Mouse (Mus musculus): ENCODE data around the gene Alox5. TPM values are rescaled to one million over a fixed set of nuclear protein-coding genes. Genes with fewer than 3 reads are reported as not detected.
"Not testable (repeated sequence)": the region's sequence is repeated elsewhere in the genome, so short reads cannot be mapped to it uniquely, and the experiment has no call there.

Alox5 gene
- total RNA-seq (2012; rRNA removed) (not detected in 2 replicates), total RNA-seq (2014; rRNA removed) (not detected in 2 replicates), polyA plus RNA-seq (2012; ENCODE audit: insufficient read length, low read depth) (not detected in 2 replicates)

DNA sequence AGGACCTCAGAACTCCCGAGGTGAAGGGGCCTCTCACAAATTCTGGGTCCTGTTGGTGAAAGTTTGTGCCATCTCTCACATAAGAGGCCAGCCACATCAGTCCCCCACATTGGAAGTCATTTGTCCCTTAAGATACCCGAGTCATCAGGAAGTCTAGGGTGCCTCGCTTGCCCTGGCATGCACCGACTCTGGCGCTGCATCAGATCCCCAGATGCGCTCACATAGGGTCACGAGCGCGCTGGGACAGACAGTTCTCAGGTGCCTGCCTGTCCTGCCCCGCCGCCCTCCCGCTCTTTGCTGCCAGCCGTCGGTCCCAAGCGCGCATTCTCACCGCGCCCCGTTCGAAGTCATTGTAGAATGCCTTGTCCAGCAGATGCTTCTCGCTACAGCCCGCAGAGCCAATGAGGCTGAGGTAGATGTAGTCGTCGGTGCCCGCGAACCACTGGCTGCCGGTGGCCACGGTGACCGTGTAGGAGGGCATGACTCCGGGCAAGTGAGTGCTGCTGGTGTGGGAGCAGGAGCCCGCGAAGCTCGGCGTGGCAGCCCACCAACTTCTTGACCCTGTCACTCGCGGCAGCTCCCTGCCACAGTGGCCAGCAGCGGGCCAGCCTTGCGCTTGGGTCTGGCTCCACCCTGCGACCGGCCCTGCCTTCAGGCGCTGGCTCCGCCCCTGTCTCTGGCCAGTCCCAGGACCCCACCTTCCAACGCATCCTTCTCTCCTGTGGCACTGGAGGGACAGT, at the start of gene Alox5:
Gene Alox5, minus strand, starts transcription at position 635 of the 740 bp plus-strand sequence.
- no peak for DNase-seq (ENCODE audit: extremely low read depth)
- no peak within 1 kb of the TSS for H3K27ac ChIP-seq (ENCODE audit: insufficient read depth, low read depth)
- dilution Hi-C loops (cut with MboI; ENCODE audit: extremely low pct_ligation_motif_present, extremely low pct_unique_long_range_greater_than_20kb, low sequenced_read_pairs): no loop called here

DNA sequence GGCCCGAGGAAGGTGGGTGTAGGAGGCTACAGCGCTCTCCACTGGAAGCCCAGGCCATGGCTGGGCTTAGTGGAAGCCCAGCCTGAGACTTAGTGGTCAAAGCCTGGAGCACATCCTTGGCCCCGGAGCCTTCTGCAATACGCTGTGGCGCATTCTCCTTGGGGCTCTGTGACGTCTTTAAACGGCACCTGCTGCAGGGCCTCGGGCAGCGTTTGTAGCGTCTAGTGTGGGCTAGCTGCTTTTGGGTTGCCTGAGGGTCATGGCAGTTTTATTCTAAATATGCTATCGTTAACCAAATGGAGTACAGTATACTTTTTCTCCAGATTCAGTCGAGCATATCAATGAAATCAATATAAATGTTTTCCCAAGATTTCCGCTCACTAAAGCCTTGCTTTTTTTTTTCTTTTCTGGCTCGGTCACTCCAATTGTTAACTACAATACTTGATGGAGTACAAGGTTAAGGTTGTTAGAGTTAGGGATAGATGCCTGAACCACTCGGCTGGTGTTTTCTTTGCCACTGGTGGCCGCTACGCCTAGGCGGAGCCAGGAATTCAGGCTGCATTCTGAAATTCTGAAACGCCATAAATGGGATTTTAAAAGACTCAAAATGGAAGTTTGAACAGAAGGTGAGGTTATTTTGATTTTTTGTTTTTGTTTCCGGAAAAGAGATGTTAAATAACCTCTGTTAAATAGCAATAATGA, 45.5 kb upstream of the Alox5 start, which contains the start of gene Olfr212:
Gene Olfr212, plus strand, starts transcription at position 215 of the 702 bp plus-strand sequence.
- H3K79me2 ChIP-seq (replicated peaks; ENCODE audit: control insufficient read depth, extremely low read depth, insufficient read depth, poor library complexity, severe bottlenecking); H3K9me3 ChIP-seq (replicated peaks; ENCODE audit: low read length); H3K4me3 ChIP-seq (replicated peaks in 1 of 3; ENCODE audit: low read depth in 2 of 3, low read length in 2 of 3, poor library complexity in 1 of 3); dilution Hi-C loops (cut with MboI; ENCODE audit: extremely low pct_ligation_motif_present, extremely low pct_unique_long_range_greater_than_20kb, low sequenced_read_pairs); H3K9ac ChIP-seq (ENCODE audit: insufficient read depth, low read depth); H3K27ac ChIP-seq (ENCODE audit: insufficient read depth, low read depth); in situ Hi-C loops (cut with MboI; ENCODE audit: low pct_ligation_motif_present, low pct_unique_long_range_greater_than_20kb, low sequenced_read_pairs); H3K36me3 ChIP-seq (replicated peaks in 1 of 2; ENCODE audit: control insufficient read depth in 1 of 2, insufficient read depth in 1 of 2, low read length in 1 of 2); H3K27me3 ChIP-seq (replicated peaks); DNase-seq (ENCODE audit: extremely low read depth); H3K4me2 ChIP-seq (ENCODE audit: insufficient read depth, low read depth, poor library complexity, severe bottlenecking); H3K4me1 ChIP-seq (ENCODE audit: control insufficient read depth in 1 of 2, insufficient read depth in 2 of 2): not testable (repeated sequence)

More for the DNA sequence above, at the start of gene Alox5:
- H3K36me3 ChIP-seq (replicated peaks in 1 of 2; ENCODE audit: control insufficient read depth in 1 of 2, insufficient read depth in 1 of 2, low read length in 1 of 2): no peaks in the 10 kb centered on the region
- no peak within 1 kb of the TSS for H3K4me3 ChIP-seq (replicated peaks in 1 of 3; ENCODE audit: low read depth in 2 of 3, low read length in 2 of 3, poor library complexity in 1 of 3)
- no peaks in the 10 kb centered on the region for H3K79me2 ChIP-seq (replicated peaks; ENCODE audit: control insufficient read depth, extremely low read depth, insufficient read depth, poor library complexity, severe bottlenecking)
- H3K9ac ChIP-seq (ENCODE audit: insufficient read depth, low read depth): no peak within 1 kb of the TSS
- H3K4me2 ChIP-seq (ENCODE audit: insufficient read depth, low read depth, poor library complexity, severe bottlenecking): no peak within 1 kb of the TSS
- in situ Hi-C loops (cut with MboI; ENCODE audit: low pct_ligation_motif_present, low pct_unique_long_range_greater_than_20kb, low sequenced_read_pairs): no loop called here
- no peaks in the 10 kb centered on the region for H3K27me3 ChIP-seq (replicated peaks)
- H3K9me3 ChIP-seq (replicated peaks; ENCODE audit: low read length): peaks cover 5% of the 10 kb centered on the region
- no peak for TF ChIP-seq USF2 (conservative IDR thresholded peaks at IDR 0.05; ENCODE audit: low read depth, low read length)
- TF ChIP-seq ETS1 (conservative IDR thresholded peaks at IDR 0.05; ENCODE audit: low read depth, low read length): no peak
- TF ChIP-seq SIN3A (IDR thresholded peaks at IDR 0.05; ENCODE audit: low read length): no peak
- no peak for TF ChIP-seq EP300 (IDR thresholded peaks at IDR 0.05; ENCODE audit: low read length)
- TF ChIP-seq UBTF (IDR thresholded peaks at IDR 0.05; ENCODE audit: low read depth, low read length): no peak
- no peak for TF ChIP-seq MEF2A (IDR thresholded peaks at IDR 0.05; ENCODE audit: borderline replicate concordance, low read depth, low read length)
- no peak for TF ChIP-seq USF1 (IDR thresholded peaks at IDR 0.05; ENCODE audit: low read depth, low read length)
- no peak for TF ChIP-seq CHD1 (IDR thresholded peaks at IDR 0.05; ENCODE audit: low read depth, low read length)
- TF ChIP-seq JUND (conservative IDR thresholded peaks at IDR 0.05; ENCODE audit: low read depth, low read length): no peak
- TF ChIP-seq MAFK (IDR thresholded peaks at IDR 0.05; ENCODE audit: insufficient replicate concordance, low read length): no peak
- TF ChIP-seq CTCF (conservative IDR thresholded peaks at IDR 0.05 in 1 of 2, IDR thresholded peaks at IDR 0.05 in 1 of 2; ENCODE audit: low read depth in 2 of 2, low read length in 2 of 2): no peak
- no peak for TF ChIP-seq ZC3H11A (IDR thresholded peaks at IDR 0.05; ENCODE audit: low read depth, low read length)
- H3K4me1 ChIP-seq (ENCODE audit: control insufficient read depth in 1 of 2, insufficient read depth in 2 of 2): peaks cover 24 to 48% of the 10 kb centered on the region in 2 experiments; a peak in 3 of 4 replicates

Measured in CH12.LX (cell line).